Mouse (Mus musculus) kidney, adult 9 months (tissue): ENCODE data around the gene Capn8.

Source experiments
- DNase-seq: peaks from one replicate; pipeline ENCODE4 v3.0.0; 2022

Gene Capn8

GRCm38 (mm10) chr1:182679582-182679981 is 114.8 kb downstream of the Capn8 start:
- DNase-seq: peak; percentile 53
